Comparison of ENCODE assay signal across 9 mouse cellular contexts in genomic region chr11:79398336-79398735, GRCm38 (mm10). TPM values are rescaled to one million over a fixed set of nuclear protein-coding genes. Genes with fewer than 3 reads are reported as not detected.
A peak's percentile ranks its signal among the peaks of the same experiment; 100 is the strongest.
DNase-seq lines count a peak whose midpoint lies in the region; TF ChIP-seq lines count a peak whose summit lies in the region.
"Had no signal": no experiment of that assay in that cellular context is flagged by ENCODE, and none has a peak within 500 bp of the region (broad histone marks: within the 10 kb centered on the region; RNA-seq: fewer than 3 reads in every experiment).

No protein-coding gene starts in this region.

- H3K4me1 ChIP-seq in ES-E14 (ENCODE audit: control insufficient read depth in 2 of 2, insufficient read depth in 2 of 2, low read length in 2 of 2, poor library complexity in 1 of 2), result no peaks in the 10 kb centered on the region
- H3K4me1 ChIP-seq in liver, adult 2 months (ENCODE audit: control insufficient read depth, insufficient read depth, low read length), result no peaks in the 10 kb centered on the region
- H3K4me1 ChIP-seq: limb, embryonic 15.5 days had no signal

- H3K36me3 ChIP-seq in ES-E14 (ENCODE audit: control insufficient read depth, insufficient read depth, low read length, poor library complexity, severe bottlenecking), result no peaks in the 10 kb centered on the region
- peaks cover 6% of the 10 kb centered on the region for H3K36me3 ChIP-seq in liver, adult 2 months (ENCODE audit: control insufficient read depth, insufficient read depth, low read length)

- peak; percentile 76 for TF ChIP-seq CTCF in liver, adult 2 months (IDR thresholded peaks at IDR 0.05; ENCODE audit: low read depth, low read length)

- no peak overlapping the region for H3K9ac ChIP-seq in ES-E14 (ENCODE audit: insufficient read depth, low read depth, low read length, poor library complexity, severe bottlenecking)
- H3K9ac ChIP-seq in liver, adult 2 months (ENCODE audit: low read depth, low read length), result no peak overlapping the region
- H3K9ac ChIP-seq: limb, embryonic 15.5 days had no signal

- no peaks in the 10 kb centered on the region; the same call in 1 of the 2 replicates for H3K79me2 ChIP-seq in liver, adult 2 months (ENCODE audit: control insufficient read depth, insufficient read depth, low read length)

- H3K9me3 ChIP-seq in ES-E14 (ENCODE audit: control insufficient read depth, insufficient read depth, low read depth, low read length), result no peaks in the 10 kb centered on the region
- H3K9me3 ChIP-seq: limb, embryonic 15.5 days had no signal

- no peaks in the 10 kb centered on the region for H3K27me3 ChIP-seq in liver, adult 2 months (ENCODE audit: control insufficient read depth, insufficient read depth, low read length)
- H3K27me3 ChIP-seq: limb, embryonic 15.5 days had no signal

- DNase-seq in 3T3-L1 (ENCODE audit: low read depth, low spot score), result peak; percentile 92
- DNase-seq in ES-E14 (ENCODE audit: low read depth, low spot score), result peak; percentile 77
- peak; percentile 74 for DNase-seq in c-Kit-positive CD71-positive TER-119-positive erythroid progenitor cells, embryonic 14.5 days (ENCODE audit: low spot score)
- peak; percentile 86 to 90 for DNase-seq in frontal cortex, postnatal 25 days (ENCODE audit: low spot score in 2 of 2)
- peak; percentile 91 for DNase-seq in kidney, adult 9 months
- DNase-seq in liver, adult 2 months (ENCODE audit: extremely low read depth, low read depth, low spot score), result peak; percentile 88
- peak; percentile 88 for DNase-seq in retina, postnatal 1 day
- peak; percentile 95 for DNase-seq in thymus, postnatal 4 days

- in situ Hi-C loops in ES-E14 (cut with MboI; ENCODE audit: low sequenced_read_pairs in 2 of 2, unreplicated experiment in 2 of 2), result no loop called here

- no peak for TF ChIP-seq POLR2A in liver, adult 2 months (IDR thresholded peaks at IDR 0.05; ENCODE audit: extremely low read depth, insufficient read depth, low read length)

- 34% methylated on average over 3 of the region's 3 CpGs for WGBS in liver, adult 2 months

- no peak overlapping the region for H3K4me3 ChIP-seq in ES-E14 (ENCODE audit: insufficient read depth in 1 of 2, low read depth in 1 of 2, low read length in 2 of 2, poor library complexity in 1 of 2, severe bottlenecking in 1 of 2)
- H3K4me3 ChIP-seq in liver, adult 2 months (ENCODE audit: insufficient read depth, low read depth, low read length), result no peak overlapping the region
- H3K4me3 ChIP-seq: limb, embryonic 15.5 days had no signal

- no peak overlapping the region for H3K27ac ChIP-seq in ES-E14 (ENCODE audit: insufficient read depth, low read depth, low read length, poor library complexity, severe bottlenecking)
- H3K27ac ChIP-seq in liver, adult 2 months (replicated peaks; ENCODE audit: insufficient read depth, low read depth, low read length), result no peak overlapping the region
- H3K27ac ChIP-seq: limb, embryonic 15.5 days had no signal

TF ChIP-seq in ES-E14, 5 proteins besides CTCF, POLR2A, EP300 and RAD21:
- TF ChIP-seq ZC3H11A (IDR thresholded peaks at IDR 0.05; ENCODE audit: borderline replicate concordance, low read depth, low read length) (peak; percentile 56; the same call in 1 of the 2 replicates), CHD2 (IDR thresholded peaks at IDR 0.05; ENCODE audit: low read depth, low read length) (no peak)

RNA-seq across cellular contexts. Expression of gene Nf1, which starts 58.8 kb away (rescaled TPM):
- total RNA-seq in ES-E14 (2012; rRNA removed), result 15.3 and 16.7 TPM in 2 replicates
- 21.1 and 25.0 TPM in 2 replicates for total RNA-seq in liver, adult 2 months (2014; rRNA removed)
- polyA plus RNA-seq in liver, adult 2 months (2012; rRNA removed), result 3.6 and 5.5 TPM in 2 replicates
